In genomic region chr3:98416426-98417250, GRCm38 (mm10) we compare ENCODE assay signal across 13 mouse cellular contexts. TPM values are rescaled to one million over a fixed set of nuclear protein-coding genes. Genes with fewer than 3 reads are reported as not detected.
A peak's percentile ranks its signal among the peaks of the same experiment; 100 is the strongest.
DNase-seq lines count a peak whose midpoint lies in the region; ATAC-seq and TF ChIP-seq lines count a peak whose summit lies in the region.
"Had no signal": no experiment of that assay in that cellular context is flagged by ENCODE, and none has a peak within 500 bp of the region (broad histone marks: within the 10 kb centered on the region; RNA-seq: fewer than 3 reads in every experiment).

No protein-coding gene starts in this region.

- peak overlapping the region; percentile 56 to 91 for H3K27ac ChIP-seq in heart, embryonic 14.5 days (replicated peaks in 1 of 2; ENCODE audit: control insufficient read depth in 1 of 2, insufficient read depth in 1 of 2, low read depth in 2 of 2, low read length in 2 of 2)
- H3K27ac ChIP-seq in lung, postnatal 0 days (ENCODE audit: low read length), result no peak overlapping the region
- peak overlapping the region; percentile 64 for H3K27ac ChIP-seq in heart, postnatal 0 days (ENCODE audit: low read depth)
- H3K27ac ChIP-seq: gastrocnemius, adult 2 months had no signal

- no peak for ATAC-seq in heart, embryonic 14.5 days (ENCODE audit: insufficient number of reproducible peaks, insufficient read depth, low FRiP score, low read depth)
- no peak for ATAC-seq in lung, postnatal 0 days
- no peak; the same call in 1 of the 2 replicates for ATAC-seq in heart, postnatal 0 days (ENCODE audit: insufficient read depth, low read depth)
- peak; percentile 77 for ATAC-seq in megakaryocyte progenitor cell, adult 5-6 weeks (replicated peaks; ENCODE audit: poor library complexity)

- WGBS in heart, embryonic 14.5 days, result 60% methylated on average over 5 of the region's 5 CpGs
- 65% methylated on average over 5 of the region's 5 CpGs for WGBS in lung, postnatal 0 days
- 56% methylated on average over 5 of the region's 5 CpGs for WGBS in heart, postnatal 0 days

- TF ChIP-seq EP300 in lung, postnatal 0 days (IDR thresholded peaks at IDR 0.05), result no peak
- TF ChIP-seq EP300 in heart, postnatal 0 days (IDR thresholded peaks at IDR 0.05; ENCODE audit: low read depth), result no peak

- no peak for DNase-seq in heart, postnatal 4 days
- DNase-seq in lung, postnatal 0 days (ENCODE audit: low spot score), result peak; percentile 24
- no peak for DNase-seq in lung, postnatal 36 days
- peak; percentile 10 for DNase-seq in heart, postnatal 0 days (ENCODE audit: low spot score)
- no peak for DNase-seq in thymus, postnatal 14 days
- no peak for DNase-seq in urinary bladder, postnatal 25 days (ENCODE audit: low spot score)

- peak overlapping the region; percentile 42 for H3K4me2 ChIP-seq in heart, embryonic 14.5 days (ENCODE audit: low read length)
- H3K4me2 ChIP-seq in lung, postnatal 0 days (replicated peaks; ENCODE audit: low read depth, low read length), result no peak overlapping the region
- peak overlapping the region; percentile 30 for H3K4me2 ChIP-seq in heart, postnatal 0 days (ENCODE audit: low read depth, low read length)

- H3K9ac ChIP-seq in heart, embryonic 14.5 days (ENCODE audit: low read length), result no peak overlapping the region
- no peak overlapping the region for H3K9ac ChIP-seq in lung, postnatal 0 days (replicated peaks; ENCODE audit: low read depth)
- H3K9ac ChIP-seq in heart, postnatal 0 days (replicated peaks; ENCODE audit: low read depth, low read length), result no peak overlapping the region

- H3K4me1 ChIP-seq in heart, embryonic 14.5 days (ENCODE audit: control insufficient read depth in 2 of 2, insufficient read depth in 2 of 2, low read length in 2 of 2), result peaks cover 37 to 80% of the 10 kb centered on the region in 2 experiments
- H3K4me1 ChIP-seq in lung, postnatal 0 days (ENCODE audit: insufficient read depth, low read depth, low read length), result peaks cover 16% of the 10 kb centered on the region; the same call in 1 of the 2 replicates
- H3K4me1 ChIP-seq in heart, postnatal 0 days (ENCODE audit: control insufficient read depth, insufficient read depth), result peaks cover 70% of the 10 kb centered on the region

- H3K36me3 ChIP-seq in heart, embryonic 14.5 days (ENCODE audit: control insufficient read depth, insufficient read depth, low read length), result no peaks in the 10 kb centered on the region
- H3K36me3 ChIP-seq in lung, postnatal 0 days (ENCODE audit: insufficient read depth, low read length), result no peaks in the 10 kb centered on the region
- H3K36me3 ChIP-seq in heart, postnatal 0 days (replicated peaks; ENCODE audit: control insufficient read depth, insufficient read depth, low read length), result no peaks in the 10 kb centered on the region

- H3K27me3 ChIP-seq in heart, embryonic 14.5 days (ENCODE audit: control insufficient read depth, insufficient read depth, low read length), result no peaks in the 10 kb centered on the region
- no peaks in the 10 kb centered on the region for H3K27me3 ChIP-seq in lung, postnatal 0 days (replicated peaks; ENCODE audit: insufficient read depth, low read length)
- no peaks in the 10 kb centered on the region for H3K27me3 ChIP-seq in heart, postnatal 0 days (ENCODE audit: control insufficient read depth, insufficient read depth, low read length)
- H3K27me3 ChIP-seq: CH12.LX had no signal

- H3K9me3 ChIP-seq in heart, embryonic 14.5 days (ENCODE audit: control insufficient read depth, low read length), result no peaks in the 10 kb centered on the region
- no peaks in the 10 kb centered on the region for H3K9me3 ChIP-seq in lung, postnatal 0 days (ENCODE audit: low read length)
- H3K9me3 ChIP-seq in heart, postnatal 0 days (replicated peaks; ENCODE audit: control insufficient read depth, low read length), result no peaks in the 10 kb centered on the region

- H3K4me3 ChIP-seq in heart, embryonic 14.5 days (ENCODE audit: control insufficient read depth in 1 of 2, insufficient read depth in 1 of 2, low read depth in 1 of 2, low read length in 2 of 2), result no peak overlapping the region
- H3K4me3 ChIP-seq in lung, postnatal 0 days (ENCODE audit: low read depth, low read length), result no peak overlapping the region
- H3K4me3 ChIP-seq in heart, postnatal 0 days (ENCODE audit: low read depth, low read length), result no peak overlapping the region
- H3K4me3 ChIP-seq: gastrocnemius, adult 2 months; myocyte had no signal

- no peak for TF ChIP-seq CTCF in lung, postnatal 0 days (IDR thresholded peaks at IDR 0.05)
- TF ChIP-seq CTCF in heart, postnatal 0 days (IDR thresholded peaks at IDR 0.05; ENCODE audit: low read depth), result no peak

RNA-seq across cellular contexts. Expression of gene Zfp697, which starts 34.4 kb away (rescaled TPM):
- 11.1 and 13.3 TPM in 2 replicates for polyA plus RNA-seq in heart, embryonic 14.5 days (2014; fragmentation: Nextera tagmentation; extraction: Ambion mirVana)
- total RNA-seq in heart, postnatal 4 days (2021), result 1 to 10 TPM; 9.4 to 9.8 TPM
- 9.2 and 10.6 TPM in 2 replicates for polyA plus RNA-seq in lung, postnatal 0 days (2015; fragmentation: Nextera tagmentation; extraction: Ambion mirVana)
- total RNA-seq in heart, postnatal 0 days (2014; rRNA removed; ENCODE audit: low replicate concordance), result 10.4 and 20.8 TPM in 2 replicates
- 9.4 and 9.6 TPM in 2 replicates for polyA plus RNA-seq in heart, postnatal 0 days (2015; fragmentation: Nextera tagmentation; extraction: Ambion mirVana)
- total RNA-seq in megakaryocyte progenitor cell, adult 5-6 weeks (2015), result 0.90 and 1.2 TPM in 2 replicates
- 0.54 and 0.84 TPM in 2 replicates for total RNA-seq in megakaryocyte progenitor cell, adult 5-6 weeks (2017)
- total RNA-seq: CH12.LX had no signal

RNA-seq across cellular contexts. Expression of gene Gm4450, which starts 40.3 kb away (rescaled TPM):
- not detected in 2 replicates for polyA plus RNA-seq in heart, embryonic 14.5 days (2014; fragmentation: Nextera tagmentation; extraction: Ambion mirVana)
- not detected for total RNA-seq in heart, postnatal 4 days (2021)
- not detected in 2 replicates for polyA plus RNA-seq in lung, postnatal 0 days (2015; fragmentation: Nextera tagmentation; extraction: Ambion mirVana)
- total RNA-seq in heart, postnatal 0 days (2014; rRNA removed; ENCODE audit: low replicate concordance), result not detected in 2 replicates
- polyA plus RNA-seq in heart, postnatal 0 days (2015; fragmentation: Nextera tagmentation; extraction: Ambion mirVana), result not detected in 2 replicates
- total RNA-seq in megakaryocyte progenitor cell, adult 5-6 weeks (2015), result not detected in 2 replicates
- total RNA-seq in megakaryocyte progenitor cell, adult 5-6 weeks (2017), result not detected in 2 replicates
- total RNA-seq: CH12.LX; gastrocnemius, adult 2 months; left cerebral cortex, postnatal 14 days had no signal
- polyA plus RNA-seq: liver, embryonic 16.5 days; myocyte had no signal

Comparison
In these comparisons a context has a peak if more than half of its experiments do, and no peak if none do; other contexts are left out.
1. DNase-seq: peak in lung, postnatal 0 days (single experiment) and heart, postnatal 0 days (single experiment); none in heart, postnatal 4 days (single experiment), lung, postnatal 36 days (single experiment), thymus, postnatal 14 days (single experiment) and urinary bladder, postnatal 25 days (single experiment).